Mouse (Mus musculus): ENCODE measurements around the gene Gm11639. TPM values are rescaled to one million over a fixed set of nuclear protein-coding genes. Genes with fewer than 3 reads are reported as not detected.
"Not testable (repeated sequence)": the region's sequence is repeated elsewhere in the genome, so short reads cannot be mapped to it uniquely, and the experiment has no call there.

Gm11639 gene
- polyA plus RNA-seq, 1 experiment from 2014 or later, result 0.01 TPM

DNA sequence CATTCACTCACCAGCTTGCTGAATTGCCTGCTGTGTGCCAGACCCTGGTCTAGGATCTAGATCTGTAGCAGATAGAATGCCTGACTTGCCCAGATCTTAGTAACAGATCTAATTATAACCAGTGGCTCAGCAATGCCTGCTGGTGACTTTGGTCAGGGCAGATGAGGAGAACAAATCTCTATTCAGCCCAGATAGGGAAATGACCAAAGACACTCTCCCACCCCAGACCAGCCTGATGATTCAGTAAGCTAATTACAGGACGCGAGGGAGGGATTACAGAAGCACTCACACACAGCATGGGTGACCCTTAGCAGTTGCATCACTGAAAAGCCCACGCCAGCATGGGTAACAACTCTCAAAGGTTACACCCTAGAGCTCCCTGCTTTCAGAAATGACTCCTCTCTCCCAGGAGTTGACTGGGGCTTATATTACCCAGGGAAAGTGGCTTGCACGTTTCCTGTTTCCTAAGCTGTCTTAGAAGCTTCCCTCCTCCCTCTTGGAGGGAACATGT lies 435.1 kb downstream of the Gm11639 start:
- ATAC-seq (replicated peaks; ENCODE audit: insufficient number of reproducible peaks, insufficient read depth, low FRiP score, low read depth), result no peak
- WGBS, result 26% methylated on average over 4 of the region's 4 CpGs

DNA sequence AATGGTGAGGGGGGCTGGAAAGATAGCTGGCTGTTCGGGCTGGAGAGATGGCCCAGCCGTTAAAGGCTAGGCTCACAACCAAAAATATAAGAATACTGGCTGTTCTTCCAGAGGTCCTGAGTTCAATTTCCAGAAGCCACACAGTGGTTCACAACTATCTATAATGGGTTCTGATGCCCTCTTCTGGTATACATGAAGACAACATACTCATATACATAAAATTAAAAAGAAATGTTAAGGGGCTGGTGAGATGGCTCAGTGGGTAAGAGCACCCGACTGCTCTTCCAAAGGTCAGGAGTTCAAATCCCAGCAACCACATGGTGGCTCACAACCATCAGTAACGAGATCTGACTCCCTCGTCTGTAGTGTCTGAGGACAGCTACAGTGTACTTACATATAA lies 436.3 kb downstream of the Gm11639 start:
- H3K9me3 ChIP-seq (replicated peaks); ATAC-seq (replicated peaks; ENCODE audit: insufficient number of reproducible peaks, insufficient read depth, low FRiP score, low read depth); H3K36me3 ChIP-seq; H3K4me3 ChIP-seq; H3K27ac ChIP-seq; H3K9ac ChIP-seq; H3K27me3 ChIP-seq; H3K4me2 ChIP-seq; H3K4me1 ChIP-seq (replicated peaks): not testable (repeated sequence)
- WGBS, result 60% methylated on average over 5 of the region's 5 CpGs

More for the DNA sequence above, 435.1 kb downstream of the Gm11639 start:
- H3K36me3 ChIP-seq, result no peaks in the 10 kb centered on the region
- no peak overlapping the region for H3K4me2 ChIP-seq
- H3K9ac ChIP-seq, result no peak overlapping the region
- H3K4me3 ChIP-seq, result no peak overlapping the region
- no peak overlapping the region for H3K27ac ChIP-seq
- no peaks in the 10 kb centered on the region for H3K4me1 ChIP-seq (replicated peaks)
- no peaks in the 10 kb centered on the region for H3K9me3 ChIP-seq (replicated peaks)
- H3K27me3 ChIP-seq, result no peaks in the 10 kb centered on the region

DNA sequence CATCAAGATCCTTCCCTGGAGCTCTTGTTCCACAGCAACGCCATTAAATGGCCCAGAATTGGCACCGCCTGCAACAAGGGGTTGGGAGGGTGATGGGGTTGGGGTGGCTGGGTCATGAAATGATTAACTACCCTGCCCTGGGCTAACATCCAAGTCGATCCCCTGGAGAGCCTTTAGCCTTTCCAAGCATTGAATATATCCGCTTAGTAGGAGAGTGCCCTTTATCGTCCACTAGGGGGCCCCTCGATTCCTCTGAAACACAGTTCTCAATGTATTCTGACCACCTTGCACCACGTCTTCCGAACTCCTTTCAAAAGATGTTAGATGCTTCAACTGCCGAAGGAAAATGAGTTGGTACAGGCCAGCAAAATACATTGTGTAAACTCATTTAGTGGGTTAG lies 438.5 kb downstream of the Gm11639 start:
- Histone ChIP-seq H3K36me3 (no peaks in the 10 kb centered on the region), H3K27ac (no peak overlapping the region), H3K9me3 (replicated peaks) (no peaks in the 10 kb centered on the region), H3K4me1 (replicated peaks) (peaks cover 13% of the 10 kb centered on the region), H3K27me3 (no peaks in the 10 kb centered on the region), H3K4me3 (no peak overlapping the region), H3K9ac (no peak overlapping the region), H3K4me2 (no peak overlapping the region)
- 11% methylated on average over 9 of the region's 9 CpGs for WGBS
- no peak for ATAC-seq (replicated peaks; ENCODE audit: insufficient number of reproducible peaks, insufficient read depth, low FRiP score, low read depth)

DNA sequence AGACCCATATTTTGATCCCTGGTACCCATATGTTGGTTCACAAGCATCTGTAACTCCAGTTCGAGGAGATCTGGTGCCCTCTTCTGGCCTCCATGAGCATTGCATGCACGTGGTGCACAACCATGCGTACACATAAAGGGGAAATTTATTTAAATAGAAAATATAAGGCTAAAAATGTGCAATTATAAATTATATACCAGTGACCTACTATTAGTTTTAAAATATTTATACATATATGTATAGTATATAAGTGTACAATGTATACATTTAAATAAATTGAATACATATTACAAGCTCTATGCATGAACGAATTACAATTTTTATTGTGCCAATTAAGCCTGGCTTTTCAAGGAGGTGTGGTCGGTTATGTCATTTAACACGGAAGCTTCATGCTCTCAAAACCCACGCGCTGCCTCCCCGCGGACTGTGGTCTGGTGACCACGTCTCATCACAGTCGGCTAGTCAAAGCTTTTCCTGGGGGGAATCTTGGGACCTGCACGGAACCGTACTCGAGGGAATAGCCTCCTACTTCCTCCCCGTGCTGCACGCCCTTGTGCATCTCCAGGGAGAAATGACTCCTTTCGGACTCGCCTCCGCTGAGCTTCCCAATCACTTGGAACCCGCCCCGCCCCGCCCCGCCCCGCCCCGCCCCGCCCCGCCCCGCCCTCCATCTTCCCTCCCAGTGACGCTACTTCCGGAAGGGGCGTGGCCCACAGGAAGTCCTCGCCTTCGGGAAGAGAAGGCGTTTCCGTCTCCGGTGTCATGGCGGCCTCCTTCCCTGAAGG lies 440.4 kb downstream of the Gm11639 start, which contains the start of gene Mettl2:
TSS of gene Mettl2 (plus strand) at position 691 of the 785 bp plus-strand sequence.
- ATAC-seq (replicated peaks; ENCODE audit: insufficient number of reproducible peaks, insufficient read depth, low FRiP score, low read depth), result peak; percentile 90
- H3K36me3 ChIP-seq, result peaks cover 4% of the 10 kb centered on the region; the same call in 1 of the 2 replicates

DNA sequence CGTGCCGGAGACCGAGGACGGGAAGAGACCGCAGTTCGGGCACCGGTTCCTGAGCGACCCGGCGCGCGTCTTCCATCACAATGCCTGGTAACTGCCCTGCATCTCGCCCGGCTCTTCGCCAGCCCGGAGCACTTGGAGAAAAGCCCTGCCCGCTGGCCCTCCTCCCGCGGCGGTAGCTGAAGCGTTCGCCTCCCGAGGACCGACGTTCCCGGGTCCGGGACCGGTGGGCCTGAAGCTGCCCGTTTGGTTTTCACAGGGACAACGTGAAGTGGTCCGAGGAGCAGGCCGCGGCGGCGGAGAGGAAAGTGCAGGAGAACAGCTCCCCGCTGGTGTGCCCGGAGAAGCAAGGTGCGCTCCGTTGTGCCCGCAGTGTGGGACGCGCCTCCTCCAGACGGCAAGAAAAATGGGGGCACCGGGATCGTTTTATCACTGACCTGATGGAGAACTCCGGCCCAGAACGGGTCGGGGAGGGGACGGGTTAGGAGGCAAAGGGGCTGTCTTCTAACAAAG lies 441.1 kb downstream of the Gm11639 start:
- Histone ChIP-seq H3K4me3 (peak overlapping the region; percentile 100), H3K4me2 (peak overlapping the region; percentile 86), H3K27ac (no peak overlapping the region), H3K27me3 (no peaks in the 10 kb centered on the region), H3K9ac (peak overlapping the region; percentile 79), H3K9me3 (replicated peaks) (no peaks in the 10 kb centered on the region), H3K36me3 (peaks cover 10% of the 10 kb centered on the region), H3K4me1 (replicated peaks) (peaks cover 13% of the 10 kb centered on the region)
- under 1% methylated on average over 48 of the region's 49 CpGs for WGBS
- peak; percentile 24; the same call in 1 of the 2 replicates for ATAC-seq (replicated peaks; ENCODE audit: insufficient number of reproducible peaks, insufficient read depth, low FRiP score, low read depth)

More for the DNA sequence above, 440.4 kb downstream of the Gm11639 start, which contains the start of gene Mettl2:
- H3K27ac ChIP-seq, result peak within 1 kb of the TSS; percentile 87
- H3K27me3 ChIP-seq, result no peaks in the 10 kb centered on the region
- peak within 1 kb of the TSS; percentile 100 for H3K4me3 ChIP-seq
- WGBS, result 1% methylated on average over 29 of the region's 38 CpGs
- H3K9me3 ChIP-seq (replicated peaks), result no peaks in the 10 kb centered on the region
- H3K4me2 ChIP-seq, result peak within 1 kb of the TSS; percentile 86
- H3K4me1 ChIP-seq (replicated peaks), result peaks cover 13% of the 10 kb centered on the region
- peak within 1 kb of the TSS; percentile 79 for H3K9ac ChIP-seq

DNA sequence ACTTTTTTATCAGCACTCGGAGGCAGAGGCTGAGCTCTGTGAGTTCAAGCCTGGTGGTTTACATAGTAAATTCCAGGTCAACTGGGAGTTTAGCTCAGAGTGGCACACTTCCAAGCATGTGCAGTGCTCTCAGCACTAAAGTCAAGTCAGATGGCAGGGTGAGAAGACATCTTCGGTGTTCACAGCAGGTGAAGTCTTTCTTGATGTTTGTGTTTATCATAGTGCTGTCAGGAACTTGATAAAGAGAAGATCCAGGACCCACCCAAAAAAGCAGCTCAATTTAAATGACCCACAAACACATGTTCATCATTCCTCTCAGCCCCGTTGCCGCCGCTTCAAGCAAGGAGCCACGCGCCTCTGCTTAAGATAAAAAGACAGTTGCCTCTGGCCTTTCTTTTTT lies 450.2 kb downstream of the Gm11639 start:
- no peaks in the 10 kb centered on the region for H3K4me1 ChIP-seq (replicated peaks)
- H3K27me3 ChIP-seq, result no peaks in the 10 kb centered on the region
- 82% methylated on average over 7 of the region's 7 CpGs for WGBS
- H3K36me3 ChIP-seq, result peaks cover 92% of the 10 kb centered on the region
- no peak overlapping the region for H3K27ac ChIP-seq
- H3K9ac ChIP-seq, result no peak overlapping the region
- H3K4me2 ChIP-seq, result no peak overlapping the region
- H3K9me3 ChIP-seq (replicated peaks), result no peaks in the 10 kb centered on the region
- H3K4me3 ChIP-seq, result no peak overlapping the region
- ATAC-seq (replicated peaks; ENCODE audit: insufficient number of reproducible peaks, insufficient read depth, low FRiP score, low read depth), result no peak

DNA sequence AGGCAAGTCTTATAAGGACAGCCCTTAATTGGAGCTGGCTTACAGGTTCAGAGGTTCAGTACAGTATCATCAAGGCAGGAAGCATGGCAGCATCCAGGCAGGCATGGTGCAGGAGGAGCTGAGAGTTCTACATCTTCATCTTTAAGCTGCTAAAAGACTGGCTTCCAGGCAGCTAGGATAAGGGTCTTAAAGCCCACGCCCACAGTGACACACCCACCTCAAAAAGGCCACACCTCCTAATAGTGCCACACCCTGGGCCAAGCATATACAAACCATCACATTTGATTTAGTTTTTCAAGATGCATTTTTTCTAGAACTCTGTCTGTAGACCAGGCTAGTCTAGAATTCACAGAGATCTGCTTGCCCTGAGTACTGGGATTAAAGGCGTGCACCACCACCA lies 451.7 kb downstream of the Gm11639 start:
- ATAC-seq (replicated peaks; ENCODE audit: insufficient number of reproducible peaks, insufficient read depth, low FRiP score, low read depth); H3K4me2 ChIP-seq: not testable (repeated sequence)
- 93% methylated on average over 2 of the region's 2 CpGs for WGBS

DNA sequence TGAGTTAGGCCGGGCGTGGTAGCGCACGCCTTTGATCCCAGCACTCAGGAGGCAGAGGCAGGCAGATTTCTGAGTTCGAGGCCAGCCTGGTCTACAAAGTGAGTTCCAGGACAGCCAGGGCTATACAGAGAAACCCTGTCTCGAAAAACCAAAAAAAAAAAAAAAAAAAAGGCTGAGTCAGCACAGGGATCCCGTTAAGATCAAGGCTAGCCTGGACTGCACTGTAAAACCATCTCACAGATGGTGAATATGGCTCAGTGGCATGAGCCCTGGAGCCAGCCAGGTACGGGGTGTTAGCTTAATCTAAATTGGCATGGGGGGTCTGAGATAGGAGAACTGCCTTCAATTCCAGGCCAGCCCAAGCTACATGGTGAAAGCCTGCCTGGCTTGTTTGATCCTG lies 455.0 kb downstream of the Gm11639 start:
- H3K4me3 ChIP-seq; H3K4me2 ChIP-seq; ATAC-seq (replicated peaks; ENCODE audit: insufficient number of reproducible peaks, insufficient read depth, low FRiP score, low read depth); H3K9ac ChIP-seq; H3K4me1 ChIP-seq (replicated peaks); H3K9me3 ChIP-seq (replicated peaks); H3K27ac ChIP-seq; H3K27me3 ChIP-seq: not testable (repeated sequence)
- WGBS, result 92% methylated on average over 8 of the region's 8 CpGs
- H3K36me3 ChIP-seq, result peaks cover 52% of the 10 kb centered on the region

More for the DNA sequence above, 451.7 kb downstream of the Gm11639 start:
- not testable (repeated sequence) for H3K9me3 ChIP-seq (replicated peaks); H3K4me3 ChIP-seq; H3K27me3 ChIP-seq; H3K4me1 ChIP-seq (replicated peaks); H3K27ac ChIP-seq; H3K9ac ChIP-seq
- H3K36me3 ChIP-seq, result peaks cover 84% of the 10 kb centered on the region

DNA sequence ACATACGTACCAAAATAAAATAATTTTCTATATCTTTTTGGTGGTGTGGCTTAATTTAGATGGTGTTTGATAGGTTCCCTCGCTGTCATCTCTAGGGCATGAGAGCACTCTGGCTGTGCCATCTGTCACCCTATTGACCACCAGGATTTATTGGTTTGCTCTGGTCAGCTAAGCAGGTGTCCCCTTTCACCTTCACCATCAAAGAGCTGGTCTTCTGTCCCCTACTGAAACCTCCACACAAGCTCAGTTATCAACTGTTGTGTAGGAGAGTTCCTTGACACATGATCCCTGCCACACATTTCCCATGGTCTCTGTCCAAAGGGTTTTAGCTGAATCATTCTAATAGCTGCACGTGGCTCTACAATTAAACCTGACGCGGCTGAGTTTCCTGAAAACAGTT lies 455.6 kb downstream of the Gm11639 start:
- H3K27ac ChIP-seq, result no peak overlapping the region
- H3K4me3 ChIP-seq, result no peak overlapping the region
- H3K4me2 ChIP-seq, result no peak overlapping the region
- no peaks in the 10 kb centered on the region for H3K4me1 ChIP-seq (replicated peaks)
- no peak for ATAC-seq (replicated peaks; ENCODE audit: insufficient number of reproducible peaks, insufficient read depth, low FRiP score, low read depth)
- no peaks in the 10 kb centered on the region for H3K27me3 ChIP-seq
- H3K36me3 ChIP-seq, result peaks cover 46% of the 10 kb centered on the region
- H3K9ac ChIP-seq, result no peak overlapping the region
- WGBS, result 91% methylated on average over 5 of the region's 5 CpGs
- H3K9me3 ChIP-seq (replicated peaks), result no peaks in the 10 kb centered on the region

DNA sequence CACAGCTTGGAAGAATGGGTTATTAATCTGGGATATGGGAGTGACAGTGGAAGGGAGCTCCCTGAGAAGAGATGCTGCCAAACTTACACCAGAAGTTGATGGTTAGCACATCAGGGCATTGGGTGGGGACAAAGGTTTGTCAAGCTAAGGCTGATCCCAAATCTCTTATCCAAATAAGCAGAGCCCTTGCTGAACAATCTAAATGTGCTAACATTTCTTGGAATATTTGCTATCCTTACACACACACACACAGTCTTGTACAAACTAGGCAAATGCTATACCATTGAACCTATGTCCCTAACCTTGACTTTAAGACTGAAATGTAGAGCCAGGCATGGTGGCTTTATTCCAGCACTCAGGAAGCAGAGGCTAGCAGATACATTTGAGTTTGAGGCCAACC lies 458.1 kb downstream of the Gm11639 start:
- no peaks in the 10 kb centered on the region for H3K4me1 ChIP-seq (replicated peaks)
- no peak overlapping the region for H3K4me3 ChIP-seq
- H3K27me3 ChIP-seq, result no peaks in the 10 kb centered on the region
- H3K36me3 ChIP-seq, result peaks cover 21% of the 10 kb centered on the region
- no peak overlapping the region for H3K9ac ChIP-seq
- no peak overlapping the region for H3K27ac ChIP-seq
- H3K4me2 ChIP-seq, result no peak overlapping the region
- H3K9me3 ChIP-seq (replicated peaks), result no peaks in the 10 kb centered on the region
- no peak for ATAC-seq (replicated peaks; ENCODE audit: insufficient number of reproducible peaks, insufficient read depth, low FRiP score, low read depth)

DNA sequence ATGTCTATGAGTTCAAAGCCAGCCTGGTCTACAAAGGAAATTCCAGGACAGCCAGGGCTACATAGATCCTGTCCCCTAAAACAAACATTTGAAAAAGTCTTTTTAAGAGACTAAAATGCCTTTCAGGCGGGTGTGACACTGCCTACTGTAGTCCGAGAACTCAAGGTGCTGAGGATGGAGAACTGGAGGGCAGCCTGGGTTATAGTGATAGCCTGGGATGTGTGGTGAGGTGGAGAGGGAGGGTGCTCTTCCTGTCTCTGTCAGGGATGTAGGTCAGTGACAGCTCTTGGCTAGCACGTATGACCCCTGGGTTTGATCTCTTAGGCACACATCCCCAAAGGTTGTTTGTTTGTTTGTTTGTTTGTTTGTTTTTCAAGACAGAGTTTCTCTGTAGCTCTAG lies 458.6 kb downstream of the Gm11639 start:
- Histone ChIP-seq H3K27me3 (no peaks in the 10 kb centered on the region), H3K4me1 (replicated peaks) (no peaks in the 10 kb centered on the region), H3K9me3 (replicated peaks) (no peaks in the 10 kb centered on the region), H3K9ac (no peak overlapping the region), H3K27ac (no peak overlapping the region), H3K4me2 (no peak overlapping the region), H3K36me3 (peaks cover 20% of the 10 kb centered on the region), H3K4me3 (no peak overlapping the region)
- WGBS, result 74% methylated on average over 3 of the region's 3 CpGs
- ATAC-seq (replicated peaks; ENCODE audit: insufficient number of reproducible peaks, insufficient read depth, low FRiP score, low read depth), result no peak
